Mouse (Mus musculus) cortical plate, adult 2 months (tissue): ENCODE results near the gene Ephb2. TPM values are rescaled to one million over a fixed set of nuclear protein-coding genes. Genes with fewer than 3 reads are reported as not detected.

ENCODE experiments used
- H3K27ac ChIP-seq: fragments of 200-500 bp; 2 replicates; pipeline ENCODE4 v1.5.1; 2012; ENCODE audit warnings: low read length, control low read depth, inconsistent platforms; ENCODE audit not compliant: insufficient read depth
- H3K4me1 ChIP-seq: fragments of 200-500 bp; 2 replicates; pipeline ENCODE4 v1.6.1; 2011; ENCODE audit warnings: low read length; ENCODE audit not compliant: control insufficient read depth, insufficient read depth
- H3K4me3 ChIP-seq: fragments of 200-500 bp; 2 replicates; pipeline ENCODE4 v1.5.1; 2011; ENCODE audit warnings: mild to moderate bottlenecking, low read length, control low read depth; ENCODE audit not compliant: insufficient read depth
- CTCF ChIP-seq: fragments of 200-500 bp; IDR thresholded peaks from 2 replicates; pipeline ENCODE4 v1.5.1; 2011; ENCODE audit warnings: mild to moderate bottlenecking, control low read depth, low read length; ENCODE audit not compliant: insufficient read depth; ENCODE audit errors: extremely low read depth
- POLR2A ChIP-seq: fragments of 200-500 bp; IDR thresholded peaks from 2 replicates; pipeline ENCODE4 v1.6.1; 2011; ENCODE audit warnings: mild to moderate bottlenecking, low read length, control low read depth; ENCODE audit not compliant: insufficient read depth; ENCODE audit errors: extremely low read depth
- polyA plus RNA-seq: library from polyadenylated mRNA; depleted of rRNA; stranded (reverse); fragments of >200 nt; gene quantifications from 2 replicates; pipeline ENCODE4 v1.2.3, GENCODE M21; 2012

Gene Ephb2
- polyA plus RNA-seq, 1 experiment: 17.1 TPM

DNA sequence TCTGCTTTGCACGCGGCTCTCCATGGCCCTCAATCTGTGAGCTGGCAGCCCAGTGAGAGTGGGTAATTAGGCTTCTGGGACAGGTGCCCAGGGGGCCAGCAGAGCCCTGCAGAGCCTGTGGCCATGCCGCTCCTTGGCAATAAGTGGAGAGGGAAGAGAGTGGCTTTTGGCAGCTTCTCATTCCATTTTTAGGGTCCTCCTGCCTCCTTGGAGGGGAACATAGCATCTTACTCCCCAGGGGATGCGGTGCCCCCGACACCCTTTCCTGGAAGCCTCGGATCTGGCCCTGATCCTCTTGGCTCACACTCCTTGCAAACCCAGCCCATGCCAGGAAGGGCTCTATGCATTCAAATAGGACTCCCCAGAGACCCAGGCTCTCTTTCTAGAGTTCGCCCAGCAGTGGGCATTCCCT lies 119.2 kb downstream of the Ephb2 start:
- Histone ChIP-seq H3K4me3 (no peak overlapping the region), H3K27ac (no peak overlapping the region), H3K4me1 (peaks cover 2% of the 10 kb centered on the region; the same call in 1 of the 2 replicates)
- TF ChIP-seq POLR2A (no peak), CTCF (no peak)

GRCm38 (mm10) chr4:136714530-136714929 lies 121.3 kb downstream of the Ephb2 start:
- Histone ChIP-seq H3K4me1 (peaks cover 2% of the 10 kb centered on the region; the same call in 1 of the 2 replicates), H3K4me3 (no peak overlapping the region), H3K27ac (no peak overlapping the region)
- no peak for TF ChIP-seq POLR2A
- TF ChIP-seq CTCF: no peak

GRCm38 (mm10) chr4:136713889-136714288 lies 121.9 kb downstream of the Ephb2 start:
- no peak for TF ChIP-seq POLR2A
- no peak for TF ChIP-seq CTCF
- Histone ChIP-seq H3K27ac (no peak overlapping the region), H3K4me3 (no peak overlapping the region), H3K4me1 (peaks cover 2% of the 10 kb centered on the region; the same call in 1 of the 2 replicates)

DNA sequence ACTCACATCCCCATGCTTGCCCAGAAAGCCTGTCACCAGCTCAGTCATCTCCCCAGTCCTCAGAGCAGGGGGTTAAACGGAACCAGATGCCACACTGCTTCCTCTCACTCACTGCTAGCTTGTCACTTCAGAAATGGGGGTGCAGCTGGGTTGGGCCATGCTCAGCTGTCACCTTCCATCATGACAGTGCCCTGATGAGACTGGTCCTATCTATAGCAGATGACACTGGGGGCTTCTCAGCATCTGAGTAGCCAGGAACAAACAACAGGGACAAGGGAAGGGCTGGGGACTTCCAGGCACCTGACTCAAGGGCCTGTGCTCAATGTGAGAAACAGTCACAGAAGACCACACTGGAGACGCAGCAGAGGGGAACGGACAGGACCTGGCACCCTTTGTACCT lies 122.4 kb downstream of the Ephb2 start:
- TF ChIP-seq CTCF (no peak), POLR2A (no peak)
- peaks cover 2% of the 10 kb centered on the region; the same call in 1 of the 2 replicates for H3K4me1 ChIP-seq
- H3K4me3 ChIP-seq: no peak overlapping the region
- no peak overlapping the region for H3K27ac ChIP-seq

DNA sequence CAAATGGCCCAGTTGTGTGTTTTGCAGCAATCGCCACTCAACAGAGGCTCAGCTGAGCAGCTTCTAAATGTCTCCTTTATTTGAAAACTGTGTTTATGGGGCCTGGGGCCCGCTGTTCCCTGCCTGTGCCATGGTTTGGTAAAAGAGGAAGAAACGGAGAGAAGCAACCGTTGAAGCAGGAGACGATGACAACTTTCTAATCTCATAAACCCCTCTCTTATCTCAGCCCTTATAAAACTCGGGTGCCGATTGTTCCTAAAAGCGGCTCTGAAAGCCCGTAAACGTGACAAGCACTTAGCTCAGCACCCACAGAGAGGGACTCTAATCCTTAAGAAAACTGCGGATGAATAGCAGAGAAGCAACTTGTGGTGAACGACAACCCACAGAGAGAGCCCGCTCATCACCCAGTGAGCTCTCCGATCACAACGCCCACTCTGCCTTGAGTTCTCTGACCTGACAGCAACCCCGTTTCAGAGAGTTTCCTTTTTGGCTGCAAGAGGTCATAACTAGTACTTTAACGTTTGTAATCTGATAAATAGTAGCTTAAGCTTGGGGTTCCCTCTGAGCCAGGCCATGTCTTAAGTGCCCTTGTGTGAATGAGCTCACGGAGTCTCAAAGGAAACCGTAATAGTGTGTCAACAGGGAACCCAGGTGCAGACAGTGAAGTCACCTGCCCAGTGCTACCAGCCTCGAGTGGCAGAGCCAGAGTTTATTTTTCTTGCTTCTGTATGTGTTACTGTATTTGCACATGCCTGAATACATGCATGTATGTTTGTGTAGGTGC lies 123.6 kb downstream of the Ephb2 start:
- Histone ChIP-seq H3K4me3 (no peak overlapping the region), H3K4me1 (peaks cover under 1% of the 10 kb centered on the region; the same call in 1 of the 2 replicates), H3K27ac (no peak overlapping the region)
- TF ChIP-seq POLR2A (no peak), CTCF (no peak)

DNA sequence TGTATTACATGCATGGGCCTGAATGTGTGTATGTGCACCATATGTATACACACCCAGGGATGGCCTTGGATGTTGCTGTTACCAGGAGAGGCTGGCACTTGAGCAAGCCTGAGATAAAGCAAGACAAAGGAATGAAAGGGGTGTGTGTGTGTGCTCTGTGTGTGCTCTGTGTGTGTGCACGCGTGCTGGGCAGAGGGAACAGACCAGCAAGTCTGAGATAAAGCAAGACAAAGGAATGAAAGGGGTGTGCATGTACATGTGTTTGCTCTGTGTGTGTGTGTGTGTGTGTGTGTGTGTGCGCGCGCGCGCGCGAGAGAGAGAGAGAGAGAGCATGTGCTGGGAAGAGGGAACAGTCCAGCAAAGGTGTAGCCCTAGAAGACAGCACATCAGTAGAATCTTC lies 125.4 kb downstream of the Ephb2 start:
- TF ChIP-seq CTCF: no peak
- no peak for TF ChIP-seq POLR2A
- H3K4me1 ChIP-seq: no peaks in the 10 kb centered on the region
- H3K27ac ChIP-seq: no peak overlapping the region

DNA sequence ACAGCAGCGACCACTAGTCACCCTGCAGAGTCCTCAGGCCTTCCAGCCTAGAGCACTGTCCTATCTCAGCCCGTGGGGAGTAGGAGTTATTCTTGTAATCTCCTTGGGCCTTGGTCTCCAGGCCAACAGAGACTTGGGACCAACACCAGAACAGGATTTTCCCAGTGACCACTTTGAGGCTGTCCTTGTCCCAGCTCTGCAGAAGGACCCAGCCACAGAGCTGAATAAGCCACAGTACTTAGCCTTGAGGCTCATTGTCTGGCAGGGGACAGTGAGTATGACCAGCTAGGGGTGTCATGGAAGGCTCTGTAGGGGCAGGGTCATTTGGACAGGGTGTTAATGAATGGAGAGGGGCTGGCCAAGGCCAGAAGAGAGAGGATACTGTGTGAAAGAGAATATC lies 126.8 kb downstream of the Ephb2 start:
- Histone ChIP-seq H3K4me3 (no peak overlapping the region), H3K4me1 (no peaks in the 10 kb centered on the region), H3K27ac (no peak overlapping the region)
- TF ChIP-seq CTCF (no peak), POLR2A (no peak)

More for the DNA sequence above, 125.4 kb downstream of the Ephb2 start:
- H3K4me3 ChIP-seq: no peak overlapping the region

DNA sequence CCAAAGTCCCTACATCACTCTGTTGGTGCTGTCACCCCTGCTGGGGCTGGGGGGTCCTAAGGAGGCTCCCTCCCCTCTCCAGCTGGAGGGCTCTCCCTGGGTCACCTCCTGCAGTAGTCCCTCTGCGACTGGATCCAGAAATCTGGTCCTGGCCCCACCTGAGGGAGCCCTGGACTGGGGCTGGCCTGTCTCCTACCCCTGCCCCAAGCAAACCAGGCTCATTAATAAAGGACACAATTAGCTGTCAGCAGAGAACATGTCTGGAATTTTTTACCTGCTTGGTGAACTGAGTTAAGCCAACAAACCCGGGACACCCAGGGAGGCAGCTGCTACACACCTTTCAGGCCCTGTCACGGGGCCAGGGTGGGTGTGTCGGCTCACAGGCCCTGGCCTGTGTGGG lies 129.1 kb downstream of the Ephb2 start:
- Histone ChIP-seq H3K27ac (no peak overlapping the region), H3K4me1 (no peaks in the 10 kb centered on the region), H3K4me3 (no peak overlapping the region)
- TF ChIP-seq CTCF: no peak
- TF ChIP-seq POLR2A: no peak

GRCm38 (mm10) chr4:136705091-136705490 lies 130.7 kb downstream of the Ephb2 start:
- no peak for TF ChIP-seq CTCF

GRCm38 (mm10) chr4:136704551-136704950 lies 131.2 kb downstream of the Ephb2 start:
- H3K4me3 ChIP-seq: no peak overlapping the region
- no peaks in the 10 kb centered on the region for H3K4me1 ChIP-seq
- H3K27ac ChIP-seq: no peak overlapping the region
- TF ChIP-seq POLR2A: no peak

More at GRCm38 (mm10) chr4:136705091-136705490, 130.7 kb downstream of the Ephb2 start:
- Histone ChIP-seq H3K4me3 (no peak overlapping the region), H3K27ac (no peak overlapping the region), H3K4me1 (no peaks in the 10 kb centered on the region)

DNA sequence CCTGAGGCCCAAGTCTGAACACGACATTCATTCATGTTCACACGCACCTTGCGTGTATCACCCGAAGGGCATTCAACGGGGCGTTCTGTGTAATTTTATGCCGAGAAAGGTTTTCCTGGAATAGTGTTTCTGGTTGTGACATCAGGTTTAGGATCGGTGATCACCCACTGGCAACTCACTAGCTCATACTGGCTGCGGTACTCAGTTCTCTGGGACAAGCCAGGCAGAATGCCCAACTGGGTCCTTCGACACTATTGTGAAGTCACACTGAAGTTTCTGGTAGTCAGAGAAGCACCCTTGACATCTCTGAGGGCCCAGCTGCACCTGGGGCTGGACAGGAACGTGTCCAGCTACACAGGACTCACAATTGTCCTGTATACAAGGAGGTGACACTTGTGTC lies 132.4 kb downstream of the Ephb2 start:
- Histone ChIP-seq H3K27ac (no peak overlapping the region), H3K4me1 (no peaks in the 10 kb centered on the region), H3K4me3 (no peak overlapping the region)
- TF ChIP-seq POLR2A (no peak), CTCF (no peak)
